Mouse (Mus musculus) hindbrain, embryonic 12.5 days (tissue): ENCODE measurements around the gene Ube2d1. TPM values are rescaled to one million over a fixed set of nuclear protein-coding genes. Genes with fewer than 3 reads are reported as not detected.

Source experiments
- ATAC-seq: fragments of 200-750 bp; cut with Nextera tagmentation; 2 replicates; pipeline ENCODE4 v1.8.0; 2017; ENCODE audit warnings: moderate TSS enrichment; ENCODE audit not compliant: low FRiP score
- H3K27ac ChIP-seq: fragments of 300-500 bp; sonication (generic); 2 replicates; pipeline ENCODE4 v1.5.1; 2016; ENCODE audit warnings: mild to moderate bottlenecking
- H3K27me3 ChIP-seq: fragments of 300-500 bp; sonication (generic); 2 replicates; pipeline ENCODE4 v1.6.1; 2016; ENCODE audit warnings: mild to moderate bottlenecking
- H3K36me3 ChIP-seq: fragments of 300-500 bp; sonication (generic); 2 replicates; pipeline ENCODE4 v1.6.1; 2016; ENCODE audit warnings: mild to moderate bottlenecking
- H3K4me1 ChIP-seq: fragments of 300-500 bp; sonication (generic); 2 replicates; pipeline ENCODE4 v1.6.1; 2016
- H3K4me2 ChIP-seq: fragments of 300-500 bp; sonication (generic); replicated peaks from 2 replicates; pipeline ENCODE4 v1.6.1; 2016; ENCODE audit warnings: mild to moderate bottlenecking
- H3K4me3 ChIP-seq: fragments of 300-500 bp; sonication (generic); 2 replicates; pipeline ENCODE4 v1.5.1; 2016; ENCODE audit warnings: mild to moderate bottlenecking
- H3K9ac ChIP-seq: fragments of 300-500 bp; sonication (generic); 2 replicates; pipeline ENCODE4 v1.6.1; 2016; ENCODE audit warnings: mild to moderate bottlenecking, moderate library complexity
- H3K9me3 ChIP-seq: fragments of 300-500 bp; sonication (generic); replicated peaks from 2 replicates; pipeline ENCODE4 v1.6.1; 2016; ENCODE audit warnings: mild to moderate bottlenecking
- WGBS: fragments of 180-500 bp; shearing (Covaris S2); methylation state at CpG from one replicate; pipeline ENCODE4 v1.1.7; 2016; 5-methylcytosine and 5-hydroxymethylcytosine counted together
- polyA plus RNA-seq: library from polyadenylated mRNA; unstranded; fragments of >200 nt; fragmentation: Nextera tagmentation; extraction: Ambion mirVana; gene quantifications from 2 replicates; pipeline ENCODE4 v1.2.1, GENCODE M21; 2016

Ube2d1 gene
- polyA plus RNA-seq: 146 and 171 TPM in 2 replicates

- peak; percentile 96 for ATAC-seq
- Histone ChIP-seq H3K36me3 (0 out of 2 replicates have a peak, but pooled peaks cover 4% of the 10 kb centered on the region), H3K4me2 (peak within 1 kb of the TSS; percentile 66), H3K4me1 (peaks cover 35% of the 10 kb centered on the region), H3K9me3 (no peaks in the 10 kb centered on the region), H3K27ac (peak within 1 kb of the TSS; percentile 87), H3K27me3 (peaks cover 6% of the 10 kb centered on the region; the same call in 1 of the 2 replicates), H3K4me3 (peak within 1 kb of the TSS; percentile 97), H3K9ac (peak within 1 kb of the TSS; percentile 95)
- under 1% methylated on average over 50 of the region's 50 CpGs for WGBS
These were observed at the start of gene Ube2d1 for GRCm38 (mm10) chr10:71285126-71285580. Ube2d1 (minus strand) TSS chr10:71285262.

- H3K9me3 ChIP-seq: no peaks in the 10 kb centered on the region
- H3K27ac ChIP-seq: no peak overlapping the region
- H3K9ac ChIP-seq: no peak overlapping the region
- no peak for ATAC-seq
- H3K27me3 ChIP-seq: no peaks in the 10 kb centered on the region
- H3K4me3 ChIP-seq: no peak overlapping the region
- 98% methylated on average over 9 of the region's 9 CpGs for WGBS
- peaks cover 49% of the 10 kb centered on the region for H3K36me3 ChIP-seq
- no peak overlapping the region for H3K4me2 ChIP-seq
- H3K4me1 ChIP-seq: no peaks in the 10 kb centered on the region
These were observed 47.8 kb upstream of the Ube2d1 start for GRCm38 (mm10) chr10:71332859-71333258.

GRCm38 (mm10) chr10:71332376-71332775 lies 47.3 kb upstream of the Ube2d1 start:
- 91% methylated on average over 4 of the region's 4 CpGs for WGBS
- peaks cover 49% of the 10 kb centered on the region for H3K36me3 ChIP-seq

GRCm38 (mm10) chr10:71331908-71332307 lies 46.8 kb upstream of the Ube2d1 start:
- no peak for ATAC-seq
- H3K4me2 ChIP-seq: no peak overlapping the region
- H3K4me3 ChIP-seq: no peak overlapping the region
- H3K36me3 ChIP-seq: peaks cover 49% of the 10 kb centered on the region
- 92% methylated on average over 7 of the region's 7 CpGs for WGBS
- H3K4me1 ChIP-seq: no peaks in the 10 kb centered on the region
- no peaks in the 10 kb centered on the region for H3K9me3 ChIP-seq
- no peak overlapping the region for H3K27ac ChIP-seq
- H3K27me3 ChIP-seq: no peaks in the 10 kb centered on the region
- H3K9ac ChIP-seq: no peak overlapping the region

More at GRCm38 (mm10) chr10:71332376-71332775, 47.3 kb upstream of the Ube2d1 start:
- no peak for ATAC-seq
- Histone ChIP-seq H3K4me2 (no peak overlapping the region), H3K4me3 (no peak overlapping the region), H3K27me3 (no peaks in the 10 kb centered on the region), H3K4me1 (no peaks in the 10 kb centered on the region), H3K27ac (no peak overlapping the region), H3K9ac (no peak overlapping the region), H3K9me3 (no peaks in the 10 kb centered on the region)

- no peak overlapping the region for H3K4me3 ChIP-seq
- no peaks in the 10 kb centered on the region for H3K4me1 ChIP-seq
- H3K27ac ChIP-seq: no peak overlapping the region
- no peaks in the 10 kb centered on the region for H3K9me3 ChIP-seq
- no peaks in the 10 kb centered on the region for H3K27me3 ChIP-seq
- H3K9ac ChIP-seq: no peak overlapping the region
- no peak overlapping the region for H3K4me2 ChIP-seq
- WGBS: 94% methylated on average over 12 of the region's 12 CpGs
- peaks cover 38% of the 10 kb centered on the region for H3K36me3 ChIP-seq
- ATAC-seq: no peak
These were observed 45.0 kb upstream of the Ube2d1 start for GRCm38 (mm10) chr10:71330070-71330469.

GRCm38 (mm10) chr10:71329295-71329694 lies 44.2 kb upstream of the Ube2d1 start:
- 86% methylated on average over 6 of the region's 6 CpGs for WGBS
- Histone ChIP-seq H3K36me3 (peaks cover 30% of the 10 kb centered on the region), H3K9ac (no peak overlapping the region), H3K27me3 (no peaks in the 10 kb centered on the region), H3K4me1 (no peaks in the 10 kb centered on the region), H3K27ac (no peak overlapping the region), H3K9me3 (no peaks in the 10 kb centered on the region), H3K4me2 (no peak overlapping the region), H3K4me3 (no peak overlapping the region)
- no peak for ATAC-seq

- Histone ChIP-seq H3K4me2 (no peak overlapping the region), H3K4me3 (no peak overlapping the region), H3K36me3 (peaks cover 26% of the 10 kb centered on the region), H3K27ac (no peak overlapping the region), H3K4me1 (no peaks in the 10 kb centered on the region), H3K27me3 (no peaks in the 10 kb centered on the region), H3K9me3 (no peaks in the 10 kb centered on the region), H3K9ac (no peak overlapping the region)
- WGBS: 89% methylated on average over 5 of the region's 5 CpGs
- ATAC-seq: no peak
These were observed 43.8 kb upstream of the Ube2d1 start for GRCm38 (mm10) chr10:71328870-71329269.

- 87% methylated on average over 6 of the region's 6 CpGs for WGBS
- Histone ChIP-seq H3K4me1 (no peaks in the 10 kb centered on the region), H3K36me3 (peaks cover 26% of the 10 kb centered on the region), H3K27ac (no peak overlapping the region), H3K9ac (no peak overlapping the region), H3K4me3 (no peak overlapping the region), H3K4me2 (no peak overlapping the region), H3K27me3 (no peaks in the 10 kb centered on the region), H3K9me3 (no peaks in the 10 kb centered on the region)
- ATAC-seq: no peak
These were observed 43.3 kb upstream of the Ube2d1 start for GRCm38 (mm10) chr10:71328382-71328781.

GRCm38 (mm10) chr10:71327386-71327785 lies 42.3 kb upstream of the Ube2d1 start:
- ATAC-seq: no peak
- Histone ChIP-seq H3K36me3 (peaks cover 22% of the 10 kb centered on the region), H3K4me1 (no peaks in the 10 kb centered on the region), H3K4me2 (no peak overlapping the region), H3K27ac (no peak overlapping the region), H3K9ac (no peak overlapping the region), H3K27me3 (no peaks in the 10 kb centered on the region), H3K9me3 (no peaks in the 10 kb centered on the region), H3K4me3 (no peak overlapping the region)
- WGBS: 74% methylated on average over 10 of the region's 10 CpGs

GRCm38 (mm10) chr10:71326789-71327188 lies 41.7 kb upstream of the Ube2d1 start:
- H3K36me3 ChIP-seq: peaks cover 20% of the 10 kb centered on the region
- no peak overlapping the region for H3K27ac ChIP-seq
- 18% methylated on average over 7 of the region's 7 CpGs for WGBS
- no peak overlapping the region for H3K4me3 ChIP-seq
- H3K9ac ChIP-seq: no peak overlapping the region
- H3K4me2 ChIP-seq: no peak overlapping the region
- no peaks in the 10 kb centered on the region for H3K27me3 ChIP-seq
- no peaks in the 10 kb centered on the region for H3K9me3 ChIP-seq
- no peaks in the 10 kb centered on the region for H3K4me1 ChIP-seq
- ATAC-seq: no peak

GRCm38 (mm10) chr10:71326123-71326522 lies 41.1 kb upstream of the Ube2d1 start:
- H3K4me3 ChIP-seq: no peak overlapping the region
- H3K27ac ChIP-seq: no peak overlapping the region
- H3K9me3 ChIP-seq: no peaks in the 10 kb centered on the region
- no peak overlapping the region for H3K4me2 ChIP-seq
- WGBS: 79% methylated on average over 7 of the region's 7 CpGs
- peaks cover 20% of the 10 kb centered on the region for H3K36me3 ChIP-seq
- ATAC-seq: no peak
- H3K9ac ChIP-seq: no peak overlapping the region
- H3K27me3 ChIP-seq: no peaks in the 10 kb centered on the region
- H3K4me1 ChIP-seq: no peaks in the 10 kb centered on the region

GRCm38 (mm10) chr10:71323669-71324068 lies 38.6 kb upstream of the Ube2d1 start:
- no peak overlapping the region for H3K4me2 ChIP-seq
- H3K4me3 ChIP-seq: no peak overlapping the region
- WGBS: 92% methylated on average over 8 of the region's 8 CpGs
- H3K27ac ChIP-seq: no peak overlapping the region
- H3K36me3 ChIP-seq: no peaks in the 10 kb centered on the region
- no peaks in the 10 kb centered on the region for H3K4me1 ChIP-seq
- H3K27me3 ChIP-seq: no peaks in the 10 kb centered on the region
- ATAC-seq: no peak
- H3K9me3 ChIP-seq: no peaks in the 10 kb centered on the region
- no peak overlapping the region for H3K9ac ChIP-seq

- ATAC-seq: no peak
- no peak overlapping the region for H3K9ac ChIP-seq
- 64% methylated on average over 7 of the region's 7 CpGs for WGBS
- H3K36me3 ChIP-seq: no peaks in the 10 kb centered on the region
- no peak overlapping the region for H3K27ac ChIP-seq
- no peaks in the 10 kb centered on the region for H3K27me3 ChIP-seq
- H3K9me3 ChIP-seq: no peaks in the 10 kb centered on the region
- no peaks in the 10 kb centered on the region for H3K4me1 ChIP-seq
- no peak overlapping the region for H3K4me2 ChIP-seq
- H3K4me3 ChIP-seq: no peak overlapping the region
These were observed 31.4 kb upstream of the Ube2d1 start for GRCm38 (mm10) chr10:71316497-71316896.
